Mouse (Mus musculus): ENCODE results near the gene Diexf. TPM values are rescaled to one million over a fixed set of nuclear protein-coding genes. Genes with fewer than 3 reads are reported as not detected.

Gene Diexf
- polyA plus RNA-seq, 1 experiment, result 25.4 TPM

DNA sequence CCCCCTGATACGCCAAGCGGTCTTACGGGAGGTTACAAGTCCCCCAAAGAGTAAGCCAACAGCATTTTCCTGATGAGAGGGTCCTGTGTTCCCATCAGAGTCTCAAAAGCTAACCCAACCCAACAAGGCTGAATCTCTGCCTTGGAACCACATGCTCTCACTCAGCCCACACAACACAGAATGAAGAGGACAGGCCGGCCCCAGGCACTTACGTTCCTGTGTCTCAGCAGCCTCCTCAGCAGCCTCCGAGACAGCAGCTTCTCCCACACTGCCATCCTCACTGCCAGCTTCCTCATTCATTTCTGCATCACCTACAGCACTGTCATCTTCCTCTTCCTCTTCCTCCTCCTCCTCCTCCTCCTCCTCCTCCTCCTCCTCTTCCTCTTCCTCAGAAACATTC is 2.0 kb downstream of the Diexf start:
- no peak for TF ChIP-seq CTCF (IDR thresholded peaks at IDR 0.05; ENCODE audit: borderline replicate concordance, insufficient read depth, low read length)
- no peak for TF ChIP-seq POLR2A (IDR thresholded peaks at IDR 0.05; ENCODE audit: low read depth, low read length)
- H3K4me3 ChIP-seq (ENCODE audit: insufficient read depth, low read length), result no peak overlapping the region
- H3K4me1 ChIP-seq (ENCODE audit: control insufficient read depth, insufficient read depth, low read length), result peaks cover 2% of the 10 kb centered on the region
- no peak overlapping the region for H3K27ac ChIP-seq (ENCODE audit: insufficient read depth, low read length)

DNA sequence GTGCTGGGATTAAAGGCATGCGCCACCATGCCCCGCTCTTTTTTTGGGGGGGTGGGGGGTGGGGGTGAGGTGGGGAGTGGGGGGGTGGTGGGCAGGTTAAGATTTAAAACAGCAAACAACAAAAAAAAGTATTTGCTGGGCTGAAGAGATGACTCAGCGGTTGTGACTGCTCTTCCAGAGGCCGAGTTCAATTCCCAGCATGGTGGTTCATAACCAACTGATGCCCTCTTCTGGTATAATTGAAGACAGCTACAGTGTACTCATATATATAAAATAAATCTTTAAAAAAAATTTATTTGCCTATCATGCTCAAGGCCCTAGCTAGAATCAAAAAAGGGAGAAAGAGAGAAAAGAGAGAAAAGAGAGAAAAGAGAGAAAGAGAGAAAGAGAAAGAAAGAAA is 4.2 kb downstream of the Diexf start:
- Histone ChIP-seq H3K27ac (ENCODE audit: insufficient read depth, low read length) (no peak overlapping the region), H3K4me3 (ENCODE audit: insufficient read depth, low read length) (no peak overlapping the region), H3K4me1 (ENCODE audit: control insufficient read depth, insufficient read depth, low read length) (peaks cover 2% of the 10 kb centered on the region)
- TF ChIP-seq POLR2A (IDR thresholded peaks at IDR 0.05; ENCODE audit: low read depth, low read length) (no peak), CTCF (IDR thresholded peaks at IDR 0.05; ENCODE audit: borderline replicate concordance, insufficient read depth, low read length) (no peak)

DNA sequence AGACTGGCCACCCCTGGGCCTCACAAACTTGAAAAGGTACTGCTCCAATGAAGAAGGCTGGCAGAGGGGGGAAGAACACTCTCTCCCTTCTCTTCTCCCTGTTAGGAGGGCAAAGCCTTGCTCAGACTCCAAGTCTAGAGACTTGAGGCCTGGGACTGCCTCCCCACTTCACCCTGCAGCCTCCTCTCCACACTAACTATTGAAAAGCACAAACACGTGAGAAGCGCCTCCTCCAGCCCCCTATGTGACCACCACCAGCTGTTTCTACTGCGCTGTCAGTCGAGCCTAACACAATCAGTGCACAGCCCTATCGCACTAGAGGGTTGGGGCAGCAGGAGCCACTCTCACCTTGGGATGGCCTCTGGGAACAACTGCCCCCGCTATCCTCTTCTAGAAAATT is 6.8 kb downstream of the Diexf start:
- TF ChIP-seq POLR2A (IDR thresholded peaks at IDR 0.05; ENCODE audit: low read depth, low read length), result no peak
- no peak for TF ChIP-seq CTCF (IDR thresholded peaks at IDR 0.05; ENCODE audit: borderline replicate concordance, insufficient read depth, low read length)
- Histone ChIP-seq H3K4me3 (ENCODE audit: insufficient read depth, low read length) (no peak overlapping the region), H3K4me1 (ENCODE audit: control insufficient read depth, insufficient read depth, low read length) (no peaks in the 10 kb centered on the region; the same call in 1 of the 2 replicates), H3K27ac (ENCODE audit: insufficient read depth, low read length) (no peak overlapping the region)

DNA sequence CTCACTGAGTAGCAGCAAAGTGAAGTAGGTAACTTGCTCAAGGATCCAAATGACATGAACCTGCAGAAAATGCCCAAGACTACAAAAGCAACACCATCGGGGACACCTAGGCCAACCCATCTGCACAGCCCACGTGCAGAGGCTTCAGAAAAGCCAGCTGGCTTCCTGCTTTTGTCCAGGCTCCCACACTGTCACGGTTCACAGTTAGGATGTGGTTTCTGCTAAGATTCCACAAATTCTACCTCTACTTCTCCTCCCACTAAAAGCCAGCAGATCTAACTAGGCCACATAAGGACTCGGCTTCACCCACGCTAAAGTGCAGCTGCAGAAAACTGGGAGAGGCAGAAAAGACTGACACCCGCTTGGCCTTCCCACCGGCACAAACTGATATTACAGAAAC is 7.3 kb downstream of the Diexf start:
- TF ChIP-seq POLR2A (IDR thresholded peaks at IDR 0.05; ENCODE audit: low read depth, low read length), result no peak
- no peak for TF ChIP-seq CTCF (IDR thresholded peaks at IDR 0.05; ENCODE audit: borderline replicate concordance, insufficient read depth, low read length)
- no peaks in the 10 kb centered on the region; the same call in 1 of the 2 replicates for H3K4me1 ChIP-seq (ENCODE audit: control insufficient read depth, insufficient read depth, low read length)
- H3K27ac ChIP-seq (ENCODE audit: insufficient read depth, low read length), result no peak overlapping the region
- H3K4me3 ChIP-seq (ENCODE audit: insufficient read depth, low read length), result no peak overlapping the region

DNA sequence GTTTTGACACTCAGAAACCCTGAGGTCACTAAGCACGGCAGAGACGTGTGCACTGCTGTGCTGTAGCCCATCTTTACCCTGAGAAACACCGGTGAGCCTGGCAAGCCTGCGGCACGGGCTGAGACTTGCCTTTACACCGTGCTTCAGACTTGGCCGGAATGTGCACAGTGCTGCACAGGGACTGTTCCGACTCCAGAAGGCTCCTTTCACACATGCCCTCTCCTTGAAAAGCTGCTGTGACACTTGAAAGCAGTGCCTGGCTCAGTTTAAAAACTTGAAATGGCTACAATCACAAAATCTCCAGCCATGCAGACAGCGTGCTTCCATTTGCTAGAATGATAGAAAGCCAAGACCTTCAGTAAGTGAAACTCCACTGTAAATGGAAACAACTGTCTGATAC is 18.0 kb downstream of the Diexf start:
- no peaks in the 10 kb centered on the region for H3K4me1 ChIP-seq (ENCODE audit: control insufficient read depth, insufficient read depth, low read length)
- H3K27ac ChIP-seq (ENCODE audit: insufficient read depth, low read length), result no peak overlapping the region
- no peak overlapping the region for H3K4me3 ChIP-seq (ENCODE audit: insufficient read depth, low read length)
- TF ChIP-seq POLR2A (IDR thresholded peaks at IDR 0.05; ENCODE audit: low read depth, low read length) (no peak), CTCF (IDR thresholded peaks at IDR 0.05; ENCODE audit: borderline replicate concordance, insufficient read depth, low read length) (no peak)

DNA sequence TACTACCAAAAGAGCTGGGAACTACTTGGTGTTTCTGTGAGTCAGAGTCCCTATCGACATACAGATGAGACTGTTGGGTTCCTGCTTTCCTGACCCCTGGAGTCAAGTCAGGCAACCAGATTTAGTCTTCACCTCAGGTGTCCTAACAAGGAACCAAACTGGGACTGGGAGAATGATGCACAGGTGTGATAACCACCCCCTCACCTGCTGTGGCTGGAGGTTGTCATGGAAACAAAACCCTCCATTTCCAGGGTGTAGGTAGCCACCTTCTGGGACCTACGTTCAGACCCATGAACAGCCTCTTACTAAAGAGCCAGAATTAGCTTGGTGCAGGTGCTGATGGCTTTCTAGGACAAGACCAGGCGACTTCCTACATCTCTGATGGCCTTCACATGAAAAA is 27.1 kb downstream of the Diexf start:
- no peaks in the 10 kb centered on the region for H3K4me1 ChIP-seq (ENCODE audit: control insufficient read depth, insufficient read depth, low read length)
- no peak overlapping the region for H3K4me3 ChIP-seq (ENCODE audit: insufficient read depth, low read length)
- H3K27ac ChIP-seq (ENCODE audit: insufficient read depth, low read length), result no peak overlapping the region
- no peak for TF ChIP-seq CTCF (IDR thresholded peaks at IDR 0.05; ENCODE audit: borderline replicate concordance, insufficient read depth, low read length)
- TF ChIP-seq POLR2A (IDR thresholded peaks at IDR 0.05; ENCODE audit: low read depth, low read length), result no peak

DNA sequence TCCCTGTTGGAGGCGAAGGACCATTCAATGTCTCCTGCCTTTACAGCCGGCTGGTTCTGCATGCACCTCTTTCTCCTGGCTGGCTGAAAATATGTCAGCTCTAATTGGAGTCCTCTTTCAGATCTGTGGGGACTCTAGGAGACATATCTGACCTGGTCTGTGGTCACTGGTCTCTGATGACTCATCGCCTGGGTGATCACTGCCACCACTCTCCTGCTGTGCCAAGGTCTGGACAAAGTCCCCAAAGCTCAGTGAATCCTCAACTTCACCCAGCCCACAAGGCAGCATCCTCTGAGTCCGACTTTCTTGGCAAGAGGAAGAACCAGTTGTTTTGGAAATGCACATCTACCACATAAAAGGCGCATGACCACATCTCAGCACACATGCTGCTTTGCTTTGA is 27.5 kb downstream of the Diexf start:
- Histone ChIP-seq H3K27ac (ENCODE audit: insufficient read depth, low read length) (no peak overlapping the region), H3K4me3 (ENCODE audit: insufficient read depth, low read length) (no peak overlapping the region), H3K4me1 (ENCODE audit: control insufficient read depth, insufficient read depth, low read length) (no peaks in the 10 kb centered on the region)
- TF ChIP-seq POLR2A (IDR thresholded peaks at IDR 0.05; ENCODE audit: low read depth, low read length) (no peak), CTCF (IDR thresholded peaks at IDR 0.05; ENCODE audit: borderline replicate concordance, insufficient read depth, low read length) (no peak)

DNA sequence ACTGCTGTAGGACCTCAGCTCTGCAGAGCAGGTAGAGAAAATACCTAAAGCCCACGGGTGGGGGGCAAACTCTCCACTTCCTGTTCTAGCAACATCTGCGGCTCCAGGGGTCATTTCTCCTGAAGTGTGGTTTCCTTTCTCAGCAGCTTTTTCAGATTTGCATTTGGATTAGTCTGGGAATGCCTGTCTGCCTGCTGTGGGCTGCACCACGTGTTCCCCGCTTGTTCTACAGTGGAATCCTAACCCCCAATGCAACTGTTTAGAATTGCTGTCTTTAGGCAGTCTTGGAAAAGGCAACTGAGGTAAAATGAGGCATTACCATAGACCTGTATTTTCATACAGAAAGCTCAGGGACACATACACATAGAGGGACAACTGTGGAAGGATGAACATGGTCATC is 28.0 kb downstream of the Diexf start:
- no peaks in the 10 kb centered on the region for H3K4me1 ChIP-seq (ENCODE audit: control insufficient read depth, insufficient read depth, low read length)
- no peak overlapping the region for H3K4me3 ChIP-seq (ENCODE audit: insufficient read depth, low read length)
- H3K27ac ChIP-seq (ENCODE audit: insufficient read depth, low read length), result no peak overlapping the region
- TF ChIP-seq POLR2A (IDR thresholded peaks at IDR 0.05; ENCODE audit: low read depth, low read length) (no peak), CTCF (IDR thresholded peaks at IDR 0.05; ENCODE audit: borderline replicate concordance, insufficient read depth, low read length) (no peak)

DNA sequence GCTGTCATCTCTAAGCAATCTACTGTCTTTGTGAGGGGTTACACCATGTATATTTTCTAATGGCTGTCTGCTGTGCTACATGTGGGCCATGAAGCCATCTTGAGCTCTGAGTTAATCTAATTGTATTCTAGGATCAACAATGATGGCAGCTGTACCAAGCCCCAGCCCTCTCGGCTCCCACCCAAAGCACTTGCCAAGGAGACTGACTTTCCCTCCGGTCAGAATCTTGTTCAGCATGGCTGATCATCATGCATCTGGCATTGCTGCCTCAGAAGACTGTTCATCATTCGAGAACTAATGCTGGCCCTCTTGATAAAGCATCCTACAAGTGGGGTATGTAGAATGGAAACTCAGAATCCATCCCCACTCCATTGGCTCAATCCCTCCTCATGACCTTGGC is 31.1 kb downstream of the Diexf start:
- Histone ChIP-seq H3K4me3 (ENCODE audit: insufficient read depth, low read length) (no peak overlapping the region), H3K27ac (ENCODE audit: insufficient read depth, low read length) (no peak overlapping the region), H3K4me1 (ENCODE audit: control insufficient read depth, insufficient read depth, low read length) (no peaks in the 10 kb centered on the region)
- no peak for TF ChIP-seq CTCF (IDR thresholded peaks at IDR 0.05; ENCODE audit: borderline replicate concordance, insufficient read depth, low read length)

DNA sequence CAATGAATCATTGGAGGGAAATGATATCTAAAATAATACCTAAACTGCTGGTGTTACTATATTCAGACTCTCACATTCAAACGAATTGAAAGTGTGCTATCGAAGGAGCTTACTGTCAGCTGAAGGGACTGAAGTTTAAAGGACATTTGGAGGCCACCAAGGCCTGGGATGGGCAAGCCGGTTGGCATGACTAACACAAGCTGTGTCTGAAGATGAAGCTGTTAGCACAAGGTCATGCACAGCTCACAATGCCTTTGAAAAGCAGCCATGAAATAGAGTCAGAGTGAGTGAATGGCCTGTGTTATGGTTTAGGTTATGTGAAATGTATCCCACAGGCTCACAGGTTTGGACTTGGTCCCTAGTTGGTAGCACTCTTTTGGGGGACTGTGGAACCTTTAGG is 36.5 kb downstream of the Diexf start:
- Histone ChIP-seq H3K4me1 (ENCODE audit: control insufficient read depth, insufficient read depth, low read length) (no peaks in the 10 kb centered on the region), H3K27ac (ENCODE audit: insufficient read depth, low read length) (no peak overlapping the region), H3K4me3 (ENCODE audit: insufficient read depth, low read length) (no peak overlapping the region)
- TF ChIP-seq POLR2A (IDR thresholded peaks at IDR 0.05; ENCODE audit: low read depth, low read length) (no peak), CTCF (IDR thresholded peaks at IDR 0.05; ENCODE audit: borderline replicate concordance, insufficient read depth, low read length) (no peak)

DNA sequence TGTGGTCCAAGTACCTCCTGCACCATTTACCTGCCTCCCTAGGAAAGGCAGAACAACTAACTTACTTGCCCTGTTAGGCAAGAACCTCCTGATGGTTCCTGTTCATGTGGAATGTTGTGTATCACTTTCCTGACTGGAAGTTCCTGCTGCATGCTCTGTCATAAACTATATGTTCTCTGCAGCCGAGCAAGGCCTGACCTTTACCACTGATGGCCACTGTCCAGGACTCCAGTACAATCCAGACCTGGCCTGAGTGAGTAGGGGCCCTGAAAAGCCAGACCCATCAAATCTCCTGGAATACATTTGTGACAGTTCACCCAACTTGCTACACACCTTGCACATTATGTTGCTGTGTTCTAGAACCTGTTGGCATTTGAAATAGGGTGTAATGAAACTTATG is 37.3 kb downstream of the Diexf start:
- no peak for TF ChIP-seq CTCF (IDR thresholded peaks at IDR 0.05; ENCODE audit: borderline replicate concordance, insufficient read depth, low read length)
- no peak for TF ChIP-seq POLR2A (IDR thresholded peaks at IDR 0.05; ENCODE audit: low read depth, low read length)
- no peak overlapping the region for H3K4me3 ChIP-seq (ENCODE audit: insufficient read depth, low read length)
- no peak overlapping the region for H3K27ac ChIP-seq (ENCODE audit: insufficient read depth, low read length)
- no peaks in the 10 kb centered on the region for H3K4me1 ChIP-seq (ENCODE audit: control insufficient read depth, insufficient read depth, low read length)

Measured in embryonic fibroblast, embryonic 13.5 days (primary cell).